Mouse (Mus musculus) liver, embryonic 14.5 days (tissue): ENCODE results near the gene Ldb3. TPM values are rescaled to one million over a fixed set of nuclear protein-coding genes. Genes with fewer than 3 reads are reported as not detected.

Experiments used
- ATAC-seq: fragments of 200-750 bp; cut with Nextera tagmentation; 2 replicates; pipeline ENCODE4 v1.8.0; 2017; ENCODE audit warnings: moderate number of reproducible peaks, mild to moderate bottlenecking, moderate library complexity; ENCODE audit not compliant: insufficient read depth
- DNase-seq, 3 experiments: peaks; one replicate each; pipeline ENCODE4 v3.0.0-alpha.2; 2012 to 2013; ENCODE audit warnings: low read depth in 3 of 3, low spot score in 3 of 3
- H3K27ac ChIP-seq: fragments of 300-500 bp; sonication (generic); 2 replicates; pipeline ENCODE4 v1.5.1; 2014; ENCODE audit warnings: moderate library complexity, mild to moderate bottlenecking, control low read depth, inconsistent platforms
- H3K27me3 ChIP-seq: fragments of 300-500 bp; sonication (generic); 2 replicates; pipeline ENCODE4 v1.6.1; 2014; ENCODE audit warnings: mild to moderate bottlenecking, low read length, moderate library complexity; ENCODE audit not compliant: control insufficient read depth, insufficient read depth
- H3K36me3 ChIP-seq: fragments of 300-500 bp; sonication (generic); replicated peaks from 2 replicates; pipeline ENCODE4 v1.6.1; 2014; ENCODE audit warnings: low read depth; ENCODE audit not compliant: control insufficient read depth, insufficient read depth
- H3K4me1 ChIP-seq, 2 experiments: fragments of 200-500 bp in 1 of 2; fragments of 300-500 bp in 1 of 2; sonication (generic) in 1 of 2; replicated peaks; 2 replicates each; pipeline ENCODE4 v1.6.1; 2012 to 2014; ENCODE audit warnings: antibody characterized with exemption in 1 of 2, inconsistent platforms in 1 of 2, low read length in 1 of 2; ENCODE audit not compliant: control insufficient read depth in 2 of 2, insufficient read depth in 2 of 2
- H3K4me2 ChIP-seq: fragments of 300-500 bp; sonication (generic); 2 replicates; pipeline ENCODE4 v1.6.1; 2014; ENCODE audit warnings: low read depth, mild to moderate bottlenecking, control low read depth, moderate library complexity
- H3K4me3 ChIP-seq, 2 experiments: fragments of 200-500 bp in 1 of 2; fragments of 300-500 bp in 1 of 2; sonication (generic) in 1 of 2; 2 replicates each; pipeline ENCODE4 v1.5.1; 2012 to 2014; ENCODE audit warnings: low read depth in 2 of 2, low read length in 2 of 2, mild to moderate bottlenecking in 2 of 2, control low read depth in 1 of 2, inconsistent platforms in 1 of 2, moderate library complexity in 1 of 2; ENCODE audit not compliant: insufficient read depth in 1 of 2
- H3K9ac ChIP-seq: fragments of 300-500 bp; sonication (generic); replicated peaks from 2 replicates; pipeline ENCODE4 v1.6.1; 2014; ENCODE audit warnings: mild to moderate bottlenecking, control low read depth, moderate library complexity
- H3K9me3 ChIP-seq: fragments of 300-500 bp; sonication (generic); 2 replicates; pipeline ENCODE4 v1.6.1; 2016; ENCODE audit warnings: low read length, mixed read lengths; ENCODE audit not compliant: control insufficient read depth
- CTCF ChIP-seq: IDR thresholded peaks from 2 replicates; pipeline ENCODE4 v1.5.1; 2016; ENCODE audit warnings: antibody characterized with exemption, low read depth, control low read depth
- EP300 ChIP-seq: IDR thresholded peaks from 2 replicates; pipeline ENCODE4 v1.6.1; 2016; ENCODE audit warnings: antibody characterized with exemption, low read depth
- WGBS: fragments of 180-500 bp; shearing (Covaris S2); extraction: QIAGEN DNeasy Blood & Tissue Kit; methylation state at CpG from one replicate; pipeline ENCODE4 v1.1.7; 2014; ENCODE audit not compliant: insufficient replicate concordance; 5-methylcytosine and 5-hydroxymethylcytosine counted together
- polyA plus RNA-seq, 2 experiments: library from polyadenylated mRNA; depleted of rRNA in 1 of 2; stranded (reverse) in 1 of 2; unstranded in 1 of 2; fragments of >200 nt; fragmentation: Nextera tagmentation in 1 of 2; extraction: Ambion mirVana in 1 of 2; gene quantifications; 2 replicates each; pipeline versions ENCODE4 v1.2.1 to v1.2.3; 2012 to 2014

Ldb3 gene
- polyA plus RNA-seq, 2 experiments, result 0.05 to 0.07 TPM

DNA sequence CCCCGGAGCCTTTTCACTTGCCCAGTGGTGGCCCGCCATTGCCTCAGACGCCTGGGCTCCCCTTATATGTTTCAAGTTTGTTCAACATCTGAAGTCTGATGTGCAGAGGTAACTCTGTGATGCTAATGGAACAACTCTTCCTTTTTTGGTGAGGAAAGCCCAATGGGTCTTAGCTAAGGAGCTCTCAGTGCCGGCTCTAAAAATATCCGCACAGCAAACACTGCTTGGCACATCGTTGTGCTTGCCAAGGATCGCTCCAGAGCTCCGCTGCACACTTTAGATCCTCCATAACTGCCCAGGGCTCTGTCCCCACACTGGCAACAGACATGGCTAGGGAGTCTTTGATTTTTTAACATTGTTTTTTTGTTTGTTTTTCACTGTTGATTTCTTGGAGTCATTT is 59.7 kb downstream of the Ldb3 start:
- Histone ChIP-seq H3K9ac (no peak overlapping the region), H3K27ac (no peak overlapping the region), H3K4me2 (no peak overlapping the region), H3K27me3 (no peaks in the 10 kb centered on the region; the same call in 1 of the 2 replicates), H3K36me3 (no peaks in the 10 kb centered on the region), H3K4me3 (no peak overlapping the region), H3K9me3 (no peaks in the 10 kb centered on the region), H3K4me1 (no peaks in the 10 kb centered on the region)
- TF ChIP-seq EP300 (no peak), CTCF (no peak)
- no peak for ATAC-seq
- DNase-seq, result no peak
- WGBS, result 68% methylated on average over 8 of the region's 8 CpGs

DNA sequence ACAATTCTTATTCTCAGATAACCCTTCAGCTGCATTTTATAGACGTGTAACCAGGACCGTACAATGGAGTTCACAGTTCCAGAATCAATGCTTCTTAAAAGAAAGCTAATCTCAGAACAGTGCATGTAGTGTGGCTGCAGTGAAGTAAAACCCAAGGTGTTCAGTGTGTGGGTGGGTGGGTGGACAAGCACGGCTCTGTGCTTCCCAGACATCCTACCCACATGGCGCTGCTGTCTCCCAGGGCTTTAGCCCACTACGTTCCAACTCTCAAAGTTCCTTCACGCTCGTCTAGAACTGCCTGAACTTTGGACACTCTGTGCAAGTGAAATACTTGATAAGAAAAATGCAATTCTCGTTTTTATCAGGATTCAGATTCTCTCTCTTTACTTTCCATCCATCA is 65.8 kb downstream of the Ldb3 start, which contains the start of gene 9230112D13Rik:
9230112D13Rik (minus strand) TSS at position 101 of the 400 bp plus-strand sequence.
- H3K4me2 ChIP-seq, result no peak within 1 kb of the TSS
- H3K27me3 ChIP-seq, result no peaks in the 10 kb centered on the region
- no peak within 1 kb of the TSS for H3K4me3 ChIP-seq
- no peaks in the 10 kb centered on the region for H3K9me3 ChIP-seq
- H3K27ac ChIP-seq, result no peak within 1 kb of the TSS
- ATAC-seq (no peak), DNase-seq (no peak)
- H3K4me1 ChIP-seq, result no peaks in the 10 kb centered on the region
- TF ChIP-seq CTCF (no peak), EP300 (no peak)
- no peak within 1 kb of the TSS for H3K9ac ChIP-seq
- no peaks in the 10 kb centered on the region for H3K36me3 ChIP-seq
- WGBS, result 64% methylated on average over 8 of the region's 8 CpGs

DNA sequence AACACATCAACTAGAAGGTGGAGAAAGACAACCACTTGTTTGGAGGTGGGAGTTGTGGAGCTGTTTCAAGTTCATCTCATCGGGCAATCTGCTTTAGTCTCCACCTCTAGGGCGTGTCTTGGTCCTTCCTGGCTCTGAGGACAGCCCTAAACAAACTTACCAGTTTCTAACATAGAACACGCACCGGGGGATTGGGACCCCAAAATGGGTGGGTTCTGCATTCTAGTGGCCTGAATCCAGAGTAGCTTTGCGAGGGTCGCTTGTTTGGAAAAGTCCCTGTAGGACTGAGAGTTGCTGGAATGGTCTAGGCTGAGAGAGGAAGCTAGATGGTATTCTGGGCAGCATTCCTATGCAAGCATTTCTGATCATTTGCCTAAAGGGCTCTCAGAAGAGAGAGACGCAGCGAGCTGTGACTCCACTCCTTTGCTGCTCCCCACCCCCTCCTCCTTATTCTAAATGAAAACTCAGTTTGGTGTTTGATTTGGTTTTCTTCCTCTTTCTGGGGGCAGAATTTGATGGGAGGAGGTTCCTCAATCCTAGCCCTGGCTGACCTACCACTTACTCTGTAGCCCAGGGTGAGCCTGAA is 70.4 kb downstream of the Ldb3 start:
- 60% methylated on average over 8 of the region's 8 CpGs for WGBS
- no peak overlapping the region for H3K9ac ChIP-seq
- no peaks in the 10 kb centered on the region for H3K36me3 ChIP-seq
- no peak overlapping the region for H3K4me3 ChIP-seq
- DNase-seq, result no peak
- no peaks in the 10 kb centered on the region for H3K9me3 ChIP-seq
- H3K27ac ChIP-seq, result no peak overlapping the region
- no peak overlapping the region for H3K4me2 ChIP-seq
- TF ChIP-seq EP300 (no peak), CTCF (no peak)
- no peaks in the 10 kb centered on the region for H3K27me3 ChIP-seq
- H3K4me1 ChIP-seq, result no peaks in the 10 kb centered on the region
- ATAC-seq, result no peak

DNA sequence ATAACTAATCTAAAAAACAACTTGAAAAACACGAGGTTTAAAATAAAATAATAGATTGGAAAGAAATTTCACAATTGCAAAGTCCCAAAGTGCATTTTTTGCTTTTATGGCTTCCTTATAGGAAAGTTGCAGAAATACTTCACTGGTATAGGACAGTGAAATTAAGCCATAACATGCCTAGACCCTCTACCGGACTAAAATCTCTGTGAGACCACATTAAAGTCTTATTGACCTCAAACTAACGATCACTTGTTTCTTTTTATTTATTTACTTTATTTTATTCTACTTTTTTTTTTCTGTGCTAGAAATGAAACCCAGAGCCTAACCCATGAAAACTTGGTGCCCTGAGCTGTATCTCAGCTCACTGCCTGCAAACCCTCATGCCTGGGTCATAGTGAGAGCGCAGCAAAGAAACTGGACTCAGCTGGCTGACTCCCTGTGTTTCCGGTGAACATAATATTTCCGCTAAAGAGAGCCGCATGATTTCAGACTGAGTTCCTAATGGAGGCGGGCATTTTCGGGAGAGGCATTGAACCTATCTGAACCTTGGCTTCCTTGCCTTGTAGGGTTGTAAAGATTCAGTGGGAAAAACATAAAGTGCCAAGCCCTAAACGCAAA is 71.4 kb downstream of the Ldb3 start:
- Histone ChIP-seq H3K9ac (no peak overlapping the region), H3K27ac (no peak overlapping the region), H3K4me3 (no peak overlapping the region), H3K9me3 (no peaks in the 10 kb centered on the region), H3K4me1 (no peaks in the 10 kb centered on the region), H3K27me3 (no peaks in the 10 kb centered on the region), H3K36me3 (no peaks in the 10 kb centered on the region), H3K4me2 (no peak overlapping the region)
- no peak for ATAC-seq
- no peak for DNase-seq
- 68% methylated on average over 10 of the region's 10 CpGs for WGBS
- TF ChIP-seq EP300, result no peak
- TF ChIP-seq CTCF, result no peak

DNA sequence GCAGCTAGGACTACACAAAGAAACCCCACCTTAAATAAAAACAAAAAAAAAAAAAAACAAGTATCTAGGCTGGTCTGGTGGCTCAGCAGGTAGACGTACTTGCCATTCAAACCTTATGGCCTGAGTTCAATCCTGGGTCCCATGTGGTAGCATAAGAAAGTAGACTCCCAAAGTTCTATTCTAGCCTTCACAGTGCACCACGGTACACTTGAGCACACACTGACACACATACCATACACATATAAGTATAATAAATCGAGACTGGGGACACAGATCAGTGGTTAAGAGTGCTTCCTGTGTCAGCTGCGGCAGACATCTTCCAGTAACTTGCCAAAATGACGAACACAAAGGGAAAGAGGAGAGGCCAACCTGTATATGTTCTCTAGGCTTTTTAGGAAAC is 72.6 kb downstream of the Ldb3 start:
- Histone ChIP-seq H3K9ac (no peak overlapping the region), H3K4me2 (no peak overlapping the region), H3K4me3 (no peak overlapping the region), H3K27ac (no peak overlapping the region), H3K9me3 (no peaks in the 10 kb centered on the region), H3K4me1 (no peaks in the 10 kb centered on the region), H3K27me3 (no peaks in the 10 kb centered on the region), H3K36me3 (no peaks in the 10 kb centered on the region)
- no peak for DNase-seq
- no peak for TF ChIP-seq EP300
- no peak for TF ChIP-seq CTCF
- WGBS, result 41% methylated on average over 5 of the region's 5 CpGs
- ATAC-seq, result no peak
